Mouse (Mus musculus): Measurements from ENCODE around the gene Mcm9.

Mcm9 gene

GRCm38 (mm10) chr10:53580621-53581081 lies 49.6 kb downstream of the Mcm9 start:
- DNase-seq (ENCODE audit: low read depth in 1 of 2, low spot score in 2 of 2) = no peak

- DNase-seq (ENCODE audit: low read depth in 1 of 2, low spot score in 2 of 2) = no peak
These were observed 50.1 kb downstream of the Mcm9 start for GRCm38 (mm10) chr10:53580137-53580536.

GRCm38 (mm10) chr10:53568531-53568930 lies 61.7 kb downstream of the Mcm9 start:
- no peak for DNase-seq (ENCODE audit: low read depth in 1 of 2, low spot score in 2 of 2)

GRCm38 (mm10) chr10:53565538-53565937 lies 64.7 kb downstream of the Mcm9 start:
- no peak for DNase-seq (ENCODE audit: low read depth in 1 of 2, low spot score in 2 of 2)

- no peak for DNase-seq (ENCODE audit: low read depth in 1 of 2, low spot score in 2 of 2)
These were observed 68.2 kb downstream of the Mcm9 start for GRCm38 (mm10) chr10:53562001-53562400.

- DNase-seq (ENCODE audit: low read depth in 1 of 2, low spot score in 2 of 2) = no peak
These were observed 92.6 kb downstream of the Mcm9 start for GRCm38 (mm10) chr10:53537596-53537995.

- DNase-seq (ENCODE audit: low read depth in 1 of 2, low spot score in 2 of 2) = no peak
These were observed 97.9 kb downstream of the Mcm9 start for GRCm38 (mm10) chr10:53532297-53532696.

- no peak for DNase-seq (ENCODE audit: low read depth in 1 of 2, low spot score in 2 of 2)
These were observed 102.1 kb downstream of the Mcm9 start for GRCm38 (mm10) chr10:53527838-53528773.

GRCm38 (mm10) chr10:53527344-53527743 lies 102.9 kb downstream of the Mcm9 start:
- DNase-seq (ENCODE audit: low read depth in 1 of 2, low spot score in 2 of 2) = no peak

- DNase-seq (ENCODE audit: low read depth in 1 of 2, low spot score in 2 of 2) = no peak
These were observed 103.9 kb downstream of the Mcm9 start for GRCm38 (mm10) chr10:53526350-53526749.

- DNase-seq (ENCODE audit: low read depth in 1 of 2, low spot score in 2 of 2) = no peak
These were observed 104.8 kb downstream of the Mcm9 start for GRCm38 (mm10) chr10:53525265-53525976.

GRCm38 (mm10) chr10:53519068-53519954 lies 110.9 kb downstream of the Mcm9 start:
- DNase-seq (ENCODE audit: low read depth in 1 of 2, low spot score in 2 of 2) = no peak

GRCm38 (mm10) chr10:53518599-53518913 lies 111.7 kb downstream of the Mcm9 start:
- no peak for DNase-seq (ENCODE audit: low read depth in 1 of 2, low spot score in 2 of 2)

- DNase-seq (ENCODE audit: low read depth in 1 of 2, low spot score in 2 of 2) = no peak
These were observed 112.3 kb downstream of the Mcm9 start for GRCm38 (mm10) chr10:53517770-53518598.

- no peak for DNase-seq (ENCODE audit: low read depth in 1 of 2, low spot score in 2 of 2)
These were observed 117.7 kb downstream of the Mcm9 start for GRCm38 (mm10) chr10:53512491-53512890.

- peak in 1 of 2 experiments; percentile 7 for DNase-seq (ENCODE audit: low read depth in 1 of 2, low spot score in 2 of 2)
These were observed 121.0 kb downstream of the Mcm9 start for GRCm38 (mm10) chr10:53509158-53509773.

GRCm38 (mm10) chr10:53508676-53509075 lies 121.6 kb downstream of the Mcm9 start:
- no peak for DNase-seq (ENCODE audit: low read depth in 1 of 2, low spot score in 2 of 2)

- peak; percentile 11 to 12 for DNase-seq (ENCODE audit: low read depth in 1 of 2, low spot score in 2 of 2)
These were observed 124.7 kb downstream of the Mcm9 start for GRCm38 (mm10) chr10:53505526-53505925.

GRCm38 (mm10) chr10:53505069-53505468 lies 125.2 kb downstream of the Mcm9 start:
- DNase-seq (ENCODE audit: low read depth in 1 of 2, low spot score in 2 of 2) = no peak
